Mouse (Mus musculus): ENCODE results near the gene Erc1. TPM values are rescaled to one million over a fixed set of nuclear protein-coding genes. Genes with fewer than 3 reads are reported as not detected.

Erc1 gene
- polyA plus RNA-seq (2015; fragmentation: Nextera tagmentation; extraction: Ambion mirVana), result 27.2 and 28.5 TPM in 2 replicates

GRCm38 (mm10) chr6:119848034-119848695, at the start of gene Erc1:
Gene Erc1, minus strand, starts transcription at chr6:119848167.
- peak; percentile 94 for ATAC-seq (ENCODE audit: low FRiP score, low read depth)
- H3K4me2 ChIP-seq (replicated peaks), result peak within 1 kb of the TSS; percentile 75
- WGBS, result under 1% methylated on average over 49 of the region's 73 CpGs

GRCm38 (mm10) chr6:119892711-119893110, 44.7 kb upstream of the Erc1 start:
- Histone ChIP-seq H3K4me3 (no peak overlapping the region), H3K9ac (no peak overlapping the region), H3K27ac (no peak overlapping the region), H3K9me3 (no peaks in the 10 kb centered on the region), H3K36me3 (no peaks in the 10 kb centered on the region), H3K27me3 (no peaks in the 10 kb centered on the region), H3K4me1 (no peaks in the 10 kb centered on the region), H3K4me2 (replicated peaks) (no peak overlapping the region)
- 76% methylated on average over 7 of the region's 7 CpGs for whole genome bisulfite sequencing
- no peak for ATAC-seq (ENCODE audit: low FRiP score, low read depth)

More at GRCm38 (mm10) chr6:119848034-119848695, at the start of gene Erc1:
- Histone ChIP-seq H3K4me1 (peaks cover 19% of the 10 kb centered on the region), H3K9ac (peak within 1 kb of the TSS; percentile 86), H3K4me3 (peak within 1 kb of the TSS; percentile 86), H3K36me3 (no peaks in the 10 kb centered on the region), H3K27me3 (no peaks in the 10 kb centered on the region), H3K27ac (peak within 1 kb of the TSS; percentile 94), H3K9me3 (no peaks in the 10 kb centered on the region)

- Histone ChIP-seq H3K4me3 (no peak overlapping the region), H3K4me2 (replicated peaks) (no peak overlapping the region), H3K9ac (no peak overlapping the region), H3K36me3 (no peaks in the 10 kb centered on the region), H3K9me3 (no peaks in the 10 kb centered on the region), H3K27me3 (no peaks in the 10 kb centered on the region), H3K4me1 (no peaks in the 10 kb centered on the region), H3K27ac (no peak overlapping the region)
- no peak for ATAC-seq (ENCODE audit: low FRiP score, low read depth)
- WGBS, result 80% methylated on average over 7 of the region's 7 CpGs
Measured at GRCm38 (mm10) chr6:119883151-119883550, 35.2 kb upstream of the Erc1 start.

GRCm38 (mm10) chr6:119864341-119865034, 16.5 kb upstream of the Erc1 start:
- no peak overlapping the region for H3K4me3 ChIP-seq
- no peaks in the 10 kb centered on the region for H3K36me3 ChIP-seq
- WGBS, result 86% methylated on average over 11 of the region's 11 CpGs
- H3K4me1 ChIP-seq, result no peaks in the 10 kb centered on the region
- H3K27me3 ChIP-seq, result no peaks in the 10 kb centered on the region
- H3K4me2 ChIP-seq (replicated peaks), result no peak overlapping the region
- no peaks in the 10 kb centered on the region for H3K9me3 ChIP-seq
- no peak overlapping the region for H3K27ac ChIP-seq
- ATAC-seq (ENCODE audit: low FRiP score, low read depth), result no peak
- H3K9ac ChIP-seq, result no peak overlapping the region

GRCm38 (mm10) chr6:119861519-119861918, 13.6 kb upstream of the Erc1 start:
- no peak overlapping the region for H3K27ac ChIP-seq
- no peaks in the 10 kb centered on the region for H3K36me3 ChIP-seq
- H3K4me1 ChIP-seq, result no peaks in the 10 kb centered on the region
- no peak overlapping the region for H3K4me2 ChIP-seq (replicated peaks)
- H3K9me3 ChIP-seq, result no peaks in the 10 kb centered on the region
- H3K4me3 ChIP-seq, result no peak overlapping the region
- H3K9ac ChIP-seq, result no peak overlapping the region
- WGBS, result 78% methylated on average over 8 of the region's 8 CpGs
- ATAC-seq (ENCODE audit: low FRiP score, low read depth), result no peak
- H3K27me3 ChIP-seq, result no peaks in the 10 kb centered on the region

GRCm38 (mm10) chr6:119860236-119860635, 12.3 kb upstream of the Erc1 start:
- H3K4me1 ChIP-seq, result no peaks in the 10 kb centered on the region
- no peak overlapping the region for H3K9ac ChIP-seq
- no peak for ATAC-seq (ENCODE audit: low FRiP score, low read depth)
- no peak overlapping the region for H3K4me2 ChIP-seq (replicated peaks)
- H3K4me3 ChIP-seq, result no peak overlapping the region
- no peaks in the 10 kb centered on the region for H3K9me3 ChIP-seq
- H3K36me3 ChIP-seq, result no peaks in the 10 kb centered on the region
- H3K27ac ChIP-seq, result no peak overlapping the region
- WGBS, result 95% methylated on average over 2 of the region's 2 CpGs
- H3K27me3 ChIP-seq, result no peaks in the 10 kb centered on the region

GRCm38 (mm10) chr6:119855471-119855870, 7.5 kb upstream of the Erc1 start:
- Histone ChIP-seq H3K27ac (no peak overlapping the region), H3K36me3 (no peaks in the 10 kb centered on the region), H3K9me3 (no peaks in the 10 kb centered on the region), H3K4me3 (no peak overlapping the region), H3K9ac (no peak overlapping the region), H3K4me1 (peaks cover 4% of the 10 kb centered on the region; the same call in 1 of the 2 replicates), H3K4me2 (replicated peaks) (no peak overlapping the region), H3K27me3 (no peaks in the 10 kb centered on the region)
- 87% methylated on average over 4 of the region's 4 CpGs for WGBS
- ATAC-seq (ENCODE audit: low FRiP score, low read depth), result no peak

- no peak for ATAC-seq (ENCODE audit: low FRiP score, low read depth)
- H3K27me3 ChIP-seq, result no peaks in the 10 kb centered on the region
- H3K9ac ChIP-seq, result no peak overlapping the region
Measured at GRCm38 (mm10) chr6:119854156-119854555, 6.2 kb upstream of the Erc1 start.

GRCm38 (mm10) chr6:119849858-119850257, 1.9 kb upstream of the Erc1 start:
- H3K4me1 ChIP-seq, result peaks cover 23% of the 10 kb centered on the region
- 97% methylated on average over 3 of the region's 3 CpGs for WGBS
- H3K9me3 ChIP-seq, result no peaks in the 10 kb centered on the region
- no peaks in the 10 kb centered on the region for H3K27me3 ChIP-seq
- no peak overlapping the region for H3K27ac ChIP-seq
- H3K36me3 ChIP-seq, result no peaks in the 10 kb centered on the region
- H3K4me3 ChIP-seq, result no peak overlapping the region
- H3K9ac ChIP-seq, result no peak overlapping the region
- ATAC-seq (ENCODE audit: low FRiP score, low read depth), result no peak
- H3K4me2 ChIP-seq (replicated peaks), result no peak overlapping the region

More at GRCm38 (mm10) chr6:119854156-119854555, 6.2 kb upstream of the Erc1 start:
- Histone ChIP-seq H3K4me2 (replicated peaks) (no peak overlapping the region), H3K9me3 (no peaks in the 10 kb centered on the region), H3K27ac (no peak overlapping the region), H3K4me1 (peaks cover 7% of the 10 kb centered on the region), H3K4me3 (no peak overlapping the region), H3K36me3 (no peaks in the 10 kb centered on the region)
- WGBS, result 42% methylated on average over 2 of the region's 2 CpGs

- WGBS, result 71% methylated on average over 3 of the region's 3 CpGs
- Histone ChIP-seq H3K9ac (peak overlapping the region; percentile 86; the same call in 1 of the 2 replicates), H3K4me3 (peak overlapping the region; percentile 86)
Measured at GRCm38 (mm10) chr6:119849348-119849709, 1.4 kb upstream of the Erc1 start.

GRCm38 (mm10) chr6:119848696-119849347, 855 bp upstream of the Erc1 start:
- Histone ChIP-seq H3K36me3 (no peaks in the 10 kb centered on the region), H3K4me2 (replicated peaks) (peak overlapping the region; percentile 75), H3K9ac (peak overlapping the region; percentile 86), H3K9me3 (no peaks in the 10 kb centered on the region), H3K4me1 (peaks cover 19% of the 10 kb centered on the region), H3K27ac (peak overlapping the region; percentile 94), H3K27me3 (no peaks in the 10 kb centered on the region), H3K4me3 (peak overlapping the region; percentile 86)
- no peak; the same call in 1 of the 2 replicates for ATAC-seq (ENCODE audit: low FRiP score, low read depth)
- WGBS, result 23% methylated on average over 13 of the region's 13 CpGs

More at GRCm38 (mm10) chr6:119849348-119849709, 1.4 kb upstream of the Erc1 start:
- no peak for ATAC-seq (ENCODE audit: low FRiP score, low read depth)
- Histone ChIP-seq H3K9me3 (no peaks in the 10 kb centered on the region), H3K4me2 (replicated peaks) (peak overlapping the region; percentile 75), H3K36me3 (no peaks in the 10 kb centered on the region), H3K4me1 (peaks cover 22% of the 10 kb centered on the region), H3K27me3 (no peaks in the 10 kb centered on the region), H3K27ac (no peak overlapping the region)

GRCm38 (mm10) chr6:119847518-119848033, 391 bp downstream of the Erc1 start:
- H3K27me3 ChIP-seq, result no peaks in the 10 kb centered on the region
- H3K4me3 ChIP-seq, result peak overlapping the region; percentile 86
- H3K36me3 ChIP-seq, result no peaks in the 10 kb centered on the region
- peak overlapping the region; percentile 86 for H3K9ac ChIP-seq
- peak overlapping the region; percentile 75 for H3K4me2 ChIP-seq (replicated peaks)
- ATAC-seq (ENCODE audit: low FRiP score, low read depth), result peak; percentile 60
- H3K27ac ChIP-seq, result peak overlapping the region; percentile 94
- under 1% methylated on average over 37 of the region's 40 CpGs for WGBS
- peaks cover 19% of the 10 kb centered on the region for H3K4me1 ChIP-seq
- no peaks in the 10 kb centered on the region for H3K9me3 ChIP-seq
